Mouse (Mus musculus) heart, postnatal 25 days (tissue): ENCODE measurements at regions not wholly inside any gene's neighbourhood (a gene's known extent, or its start where the extent isn't known, plus 50 kb on each side); places are given as distances from the start of the nearest gene placed in this dataset.

Experiments used
- DNase-seq: peaks from one replicate; pipeline ENCODE4 v3.0.0; 2022; ENCODE audit warnings: low spot score
- intact Hi-C: fragments of 180-260 bp; cut with DNase I; formaldehyde crosslinking; loops from one replicate; pipeline ENCODE4 v1.15.1; 2025

GRCm38 (mm10) chrX:57869648-57870047 lies 152.9 kb upstream of the Zic3 start:
- intact Hi-C loops, result no loop called here
- no peak for DNase-seq

- intact Hi-C loops, result no loop called here
- DNase-seq, result no peak
These were observed 105.8 kb upstream of the Zic3 start for GRCm38 (mm10) chrX:57916705-57917104.

GRCm38 (mm10) chrX:57917441-57918145 lies 104.9 kb upstream of the Zic3 start:
- intact Hi-C loops, result no loop called here
- DNase-seq, result no peak

- no peak for DNase-seq
- intact Hi-C loops, result no loop called here
These were observed 104.1 kb upstream of the Zic3 start for GRCm38 (mm10) chrX:57918181-57919115.

GRCm38 (mm10) chrX:57919886-57920285 lies 102.6 kb upstream of the Zic3 start:
- DNase-seq, result no peak
- intact Hi-C loops, result loop anchor here (5.0 kb wide), 1 partner anchor 107 kb away; no protein-coding TSS in a partner anchor

GRCm38 (mm10) chrX:57920376-57920775 lies 102.1 kb upstream of the Zic3 start:
- DNase-seq, result no peak
- intact Hi-C loops, result loop anchor here (5.0 kb wide), 1 partner anchor 107 kb away; no protein-coding TSS in a partner anchor

GRCm38 (mm10) chrX:57921294-57921693 lies 101.2 kb upstream of the Zic3 start:
- intact Hi-C loops, result loop anchor here (5.0 kb wide), 1 partner anchor 106 kb away; no protein-coding TSS in a partner anchor
- no peak for DNase-seq

GRCm38 (mm10) chrX:57921821-57922449 lies 100.6 kb upstream of the Zic3 start:
- no peak for DNase-seq
- intact Hi-C loops, result loop anchor here (5.0 kb wide), 1 partner anchor 105 kb away; no protein-coding TSS in a partner anchor

- DNase-seq, result no peak
- intact Hi-C loops, result loop anchor here (5.0 kb wide), 1 partner anchor 103 kb away; no protein-coding TSS in a partner anchor
These were observed 98.7 kb upstream of the Zic3 start for GRCm38 (mm10) chrX:57923836-57924235.

GRCm38 (mm10) chrX:57935621-57936020 lies 86.9 kb upstream of the Zic3 start:
- DNase-seq, result no peak
- intact Hi-C loops, result no loop called here

GRCm38 (mm10) chrX:57938248-57938836 lies 84.2 kb upstream of the Zic3 start:
- DNase-seq, result no peak
- intact Hi-C loops, result no loop called here

GRCm38 (mm10) chrX:57950896-57951295 lies 71.6 kb upstream of the Zic3 start:
- intact Hi-C loops, result no loop called here

GRCm38 (mm10) chrX:57951301-57951700 lies 71.2 kb upstream of the Zic3 start:
- no peak for DNase-seq
- intact Hi-C loops, result no loop called here

More at GRCm38 (mm10) chrX:57950896-57951295, 71.6 kb upstream of the Zic3 start:
- DNase-seq, result no peak

- intact Hi-C loops, result no loop called here
These were observed 67.8 kb upstream of the Zic3 start for GRCm38 (mm10) chrX:57954594-57955185.

More at GRCm38 (mm10) chrX:57954594-57955185, 67.8 kb upstream of the Zic3 start:
- no peak for DNase-seq
